Mouse (Mus musculus) neural tube, embryonic 10.5 days (tissue): ENCODE results near the gene Ess2.

Source experiments
- DNase-seq: peaks from one replicate; pipeline ENCODE4 v3.0.0-alpha.2; 2017; ENCODE audit warnings: low spot score; ENCODE audit errors: extremely low spot score

Gene Ess2

GRCm38 (mm10) chr16:17921325-17922162, 10.4 kb upstream of the Ess2 start:
- DNase-seq, result peak; percentile 96

GRCm38 (mm10) chr16:17920586-17920985, 9.4 kb upstream of the Ess2 start:
- peak; percentile 36 for DNase-seq

- DNase-seq, result peak; percentile 55
Measured at GRCm38 (mm10) chr16:17914307-17915249, 3.4 kb upstream of the Ess2 start, which contains the start of gene Gsc2. TSS of gene Gsc2 (minus strand) at chr16:17915059.

- DNase-seq, result no peak
Measured at GRCm38 (mm10) chr16:17898462-17898861, 12.7 kb downstream of the Ess2 start, which contains the start of the genes Dgcr2 and Tssk2. TSS of gene Dgcr2 (minus strand) at chr16:17898562. TSS of gene Tssk2 (plus strand) at chr16:17898637.

GRCm38 (mm10) chr16:17896091-17896490, 15.1 kb downstream of the Ess2 start:
- DNase-seq, result no peak

- DNase-seq, result no peak
Measured at GRCm38 (mm10) chr16:17893923-17894322, 17.2 kb downstream of the Ess2 start, which contains the start of gene Tssk1. TSS of gene Tssk1 (plus strand) at chr16:17894223.

GRCm38 (mm10) chr16:17892606-17893005, 18.5 kb downstream of the Ess2 start:
- no peak for DNase-seq

GRCm38 (mm10) chr16:17891567-17891959, 19.6 kb downstream of the Ess2 start, which contains the start of gene Gm20518:
TSS of gene Gm20518 (minus strand) at chr16:17891671.
- DNase-seq, result peak; percentile 99

GRCm38 (mm10) chr16:17890917-17891566, 20.1 kb downstream of the Ess2 start:
- no peak for DNase-seq

- no peak for DNase-seq
Measured at GRCm38 (mm10) chr16:17890342-17890727, 20.8 kb downstream of the Ess2 start.

- DNase-seq, result no peak
Measured at GRCm38 (mm10) chr16:17889689-17890341, 21.3 kb downstream of the Ess2 start.

- no peak for DNase-seq
Measured at GRCm38 (mm10) chr16:17884116-17884515, 27.0 kb downstream of the Ess2 start.

GRCm38 (mm10) chr16:17882196-17882595, 29.0 kb downstream of the Ess2 start:
- DNase-seq, result no peak

- no peak for DNase-seq
Measured at GRCm38 (mm10) chr16:17879571-17879970, 31.6 kb downstream of the Ess2 start.

- DNase-seq, result no peak
Measured at GRCm38 (mm10) chr16:17876096-17876495, 35.1 kb downstream of the Ess2 start.

GRCm38 (mm10) chr16:17875174-17875573, 36.0 kb downstream of the Ess2 start:
- DNase-seq, result no peak

- no peak for DNase-seq
Measured at GRCm38 (mm10) chr16:17872995-17873394, 38.2 kb downstream of the Ess2 start.

GRCm38 (mm10) chr16:17871248-17871647, 39.9 kb downstream of the Ess2 start:
- no peak for DNase-seq

- DNase-seq, result no peak
Measured at GRCm38 (mm10) chr16:17865770-17866169, 45.4 kb downstream of the Ess2 start.

GRCm38 (mm10) chr16:17865293-17865692, 45.9 kb downstream of the Ess2 start:
- no peak for DNase-seq

GRCm38 (mm10) chr16:17858592-17858991, 52.6 kb downstream of the Ess2 start:
- DNase-seq, result no peak
